Mouse (Mus musculus) lung, embryonic 15.5 days (tissue): Measurements from ENCODE around the gene Cst13. TPM values are rescaled to one million over a fixed set of nuclear protein-coding genes. Genes with fewer than 3 reads are reported as not detected.

ENCODE experiments used
- ATAC-seq: fragments of 200-750 bp; cut with Nextera tagmentation; 2 replicates; pipeline ENCODE4 v1.8.0; 2017; ENCODE audit warnings: moderate number of reproducible peaks, borderline replicate concordance; ENCODE audit not compliant: low FRiP score, low TSS enrichment; ENCODE audit errors: extremely low read depth
- H3K27ac ChIP-seq: fragments of 300-500 bp; sonication (generic); 2 replicates; pipeline ENCODE4 v1.5.1; 2015; ENCODE audit warnings: moderate library complexity, mild to moderate bottlenecking, inconsistent platforms
- H3K27me3 ChIP-seq: fragments of 300-500 bp; sonication (generic); 2 replicates; pipeline ENCODE4 v1.6.1; 2015; ENCODE audit warnings: inconsistent platforms
- H3K36me3 ChIP-seq: fragments of 300-500 bp; sonication (generic); 2 replicates; pipeline ENCODE4 v1.6.1; 2015; ENCODE audit warnings: inconsistent platforms
- H3K4me1 ChIP-seq: fragments of 300-500 bp; sonication (generic); 2 replicates; pipeline ENCODE4 v1.6.1; 2015; ENCODE audit warnings: inconsistent platforms
- H3K4me2 ChIP-seq: fragments of 300-500 bp; sonication (generic); 2 replicates; pipeline ENCODE4 v1.6.1; 2015; ENCODE audit warnings: inconsistent platforms, mild to moderate bottlenecking, moderate library complexity
- H3K4me3 ChIP-seq: fragments of 300-500 bp; sonication (generic); 2 replicates; pipeline ENCODE4 v1.5.1; 2015; ENCODE audit warnings: mild to moderate bottlenecking, inconsistent platforms
- H3K9ac ChIP-seq: fragments of 300-500 bp; sonication (generic); 2 replicates; pipeline ENCODE4 v1.6.1; 2015; ENCODE audit warnings: inconsistent platforms
- H3K9me3 ChIP-seq: fragments of 300-500 bp; sonication (generic); 2 replicates; pipeline ENCODE4 v1.6.1; 2016; ENCODE audit warnings: inconsistent platforms
- WGBS: fragments of 180-500 bp; shearing (Covaris S2); methylation state at CpG from one replicate; pipeline ENCODE4 v1.1.7; 2015; 5-methylcytosine and 5-hydroxymethylcytosine counted together
- polyA plus RNA-seq: library from polyadenylated mRNA; unstranded; fragments of >200 nt; fragmentation: Nextera tagmentation; extraction: Ambion mirVana; gene quantifications from 2 replicates; pipeline ENCODE4 v1.2.1, GENCODE M21; 2015

Cst13 gene
- polyA plus RNA-seq, 1 experiment from 2014 or later = not detected

- Histone ChIP-seq H3K27ac (peak overlapping the region; percentile 29; the same call in 1 of the 2 replicates), H3K4me1 (peaks cover 10% of the 10 kb centered on the region), H3K36me3 (no peaks in the 10 kb centered on the region), H3K9me3 (no peaks in the 10 kb centered on the region), H3K9ac (no peak overlapping the region), H3K27me3 (no peaks in the 10 kb centered on the region), H3K4me3 (no peak overlapping the region), H3K4me2 (peak overlapping the region; percentile 14; the same call in 1 of the 2 replicates)
- ATAC-seq = no peak; the same call in 1 of the 2 replicates
- WGBS = 34% methylated on average over 8 of the region's 8 CpGs
Observed at GRCm38 (mm10) chr2:148856630-148857400, 36.9 kb downstream of the Cst13 start.

- H3K9ac ChIP-seq = no peak overlapping the region
- H3K36me3 ChIP-seq = no peaks in the 10 kb centered on the region
- ATAC-seq = no peak
- no peaks in the 10 kb centered on the region for H3K27me3 ChIP-seq
- no peak overlapping the region for H3K27ac ChIP-seq
- 61% methylated on average over 4 of the region's 4 CpGs for WGBS
- no peak overlapping the region for H3K4me3 ChIP-seq
- peaks cover 10% of the 10 kb centered on the region for H3K4me1 ChIP-seq
- no peaks in the 10 kb centered on the region for H3K9me3 ChIP-seq
- no peak overlapping the region for H3K4me2 ChIP-seq
Observed at GRCm38 (mm10) chr2:148857506-148857905, 37.6 kb downstream of the Cst13 start.

- no peak overlapping the region for H3K9ac ChIP-seq
- no peaks in the 10 kb centered on the region for H3K27me3 ChIP-seq
- H3K27ac ChIP-seq = no peak overlapping the region
- H3K4me2 ChIP-seq = no peak overlapping the region
- no peak overlapping the region for H3K4me3 ChIP-seq
- H3K36me3 ChIP-seq = no peaks in the 10 kb centered on the region
- H3K4me1 ChIP-seq = peaks cover 10% of the 10 kb centered on the region
- H3K9me3 ChIP-seq = no peaks in the 10 kb centered on the region
- no peak for ATAC-seq
- 68% methylated on average over 4 of the region's 4 CpGs for WGBS
Observed at GRCm38 (mm10) chr2:148860993-148861392, 41.1 kb downstream of the Cst13 start.

GRCm38 (mm10) chr2:148861693-148862092 lies 41.8 kb downstream of the Cst13 start:
- no peaks in the 10 kb centered on the region for H3K27me3 ChIP-seq
- no peak overlapping the region for H3K9ac ChIP-seq
- no peak overlapping the region for H3K27ac ChIP-seq
- no peak overlapping the region for H3K4me2 ChIP-seq
- peaks cover 6% of the 10 kb centered on the region for H3K4me1 ChIP-seq
- H3K4me3 ChIP-seq = no peak overlapping the region
- no peaks in the 10 kb centered on the region for H3K36me3 ChIP-seq
- H3K9me3 ChIP-seq = no peaks in the 10 kb centered on the region
- no peak for ATAC-seq

- Histone ChIP-seq H3K36me3 (no peaks in the 10 kb centered on the region), H3K27ac (no peak within 1 kb of the TSS), H3K9me3 (no peaks in the 10 kb centered on the region), H3K27me3 (no peaks in the 10 kb centered on the region), H3K4me3 (no peak within 1 kb of the TSS), H3K9ac (no peak within 1 kb of the TSS), H3K4me1 (no peaks in the 10 kb centered on the region), H3K4me2 (no peak within 1 kb of the TSS)
- 0 out of 2 replicates have a peak, but pooled peaks have one; percentile 19 for ATAC-seq
- WGBS = 35% methylated on average over 2 of the region's 2 CpGs
Observed at GRCm38 (mm10) chr2:148864966-148865365, 45.1 kb downstream of the Cst13 start, which contains the start of gene 9230104L09Rik. 9230104L09Rik (minus strand) TSS chr2:148865038.

- Histone ChIP-seq H3K9ac (no peak overlapping the region), H3K4me2 (no peak overlapping the region), H3K4me1 (peaks cover 18% of the 10 kb centered on the region), H3K9me3 (no peaks in the 10 kb centered on the region), H3K4me3 (no peak overlapping the region), H3K36me3 (peaks cover 21% of the 10 kb centered on the region), H3K27ac (no peak overlapping the region), H3K27me3 (no peaks in the 10 kb centered on the region)
- no peak for ATAC-seq
- WGBS = 44% methylated on average over 1 of the region's 1 CpGs
Observed at GRCm38 (mm10) chr2:148868959-148869358, 49.1 kb downstream of the Cst13 start.

- H3K4me2 ChIP-seq = no peak overlapping the region
- peaks cover 26% of the 10 kb centered on the region for H3K4me1 ChIP-seq
- no peak overlapping the region for H3K27ac ChIP-seq
- H3K9me3 ChIP-seq = no peaks in the 10 kb centered on the region
- H3K27me3 ChIP-seq = no peaks in the 10 kb centered on the region
- no peak for ATAC-seq
- H3K36me3 ChIP-seq = peaks cover 21% of the 10 kb centered on the region
- 80% methylated on average over 3 of the region's 3 CpGs for WGBS
- H3K9ac ChIP-seq = no peak overlapping the region
- H3K4me3 ChIP-seq = no peak overlapping the region
Observed at GRCm38 (mm10) chr2:148870526-148870925, 50.6 kb downstream of the Cst13 start.

GRCm38 (mm10) chr2:148872860-148873259 lies 53.0 kb downstream of the Cst13 start:
- peaks cover 21% of the 10 kb centered on the region for H3K36me3 ChIP-seq
- peak overlapping the region; percentile 95; the same call in 1 of the 2 replicates for H3K9ac ChIP-seq
- WGBS = 31% methylated on average over 4 of the region's 4 CpGs
- ATAC-seq = no peak
- no peaks in the 10 kb centered on the region for H3K9me3 ChIP-seq
- H3K27ac ChIP-seq = peak overlapping the region; percentile 53
- peaks cover 42% of the 10 kb centered on the region for H3K4me1 ChIP-seq
- H3K4me3 ChIP-seq = peak overlapping the region; percentile 95
- H3K4me2 ChIP-seq = peak overlapping the region; percentile 80
- H3K27me3 ChIP-seq = no peaks in the 10 kb centered on the region

- Histone ChIP-seq H3K27me3 (no peaks in the 10 kb centered on the region), H3K27ac (peak overlapping the region; percentile 53; the same call in 1 of the 2 replicates), H3K4me3 (peak overlapping the region; percentile 95), H3K9me3 (no peaks in the 10 kb centered on the region), H3K4me2 (peak overlapping the region; percentile 80), H3K4me1 (peaks cover 46% of the 10 kb centered on the region), H3K9ac (peak overlapping the region; percentile 95), H3K36me3 (peaks cover 21% of the 10 kb centered on the region)
- peak; percentile 25; the same call in 1 of the 2 replicates for ATAC-seq
- 13% methylated on average over 3 of the region's 3 CpGs for WGBS
Observed at GRCm38 (mm10) chr2:148874224-148874616, 54.3 kb downstream of the Cst13 start.

GRCm38 (mm10) chr2:148874617-148875334 lies 54.9 kb downstream of the Cst13 start:
- WGBS = under 1% methylated on average over 34 of the region's 34 CpGs
- no peaks in the 10 kb centered on the region for H3K9me3 ChIP-seq
- peak; percentile 55 for ATAC-seq
- peak overlapping the region; percentile 97 for H3K27ac ChIP-seq
- peak overlapping the region; percentile 80 for H3K4me2 ChIP-seq
- H3K4me3 ChIP-seq = peak overlapping the region; percentile 95
- peaks cover 46% of the 10 kb centered on the region for H3K4me1 ChIP-seq
- H3K27me3 ChIP-seq = no peaks in the 10 kb centered on the region
- peak overlapping the region; percentile 95 for H3K9ac ChIP-seq
- H3K36me3 ChIP-seq = peaks cover 21% of the 10 kb centered on the region

- Histone ChIP-seq H3K27me3 (no peaks in the 10 kb centered on the region), H3K4me1 (peaks cover 46% of the 10 kb centered on the region), H3K36me3 (peaks cover 20% of the 10 kb centered on the region), H3K9me3 (no peaks in the 10 kb centered on the region), H3K9ac (peak within 1 kb of the TSS; percentile 95), H3K27ac (peak within 1 kb of the TSS; percentile 97), H3K4me2 (peak within 1 kb of the TSS; percentile 80), H3K4me3 (peak within 1 kb of the TSS; percentile 95)
- peak; percentile 94 for ATAC-seq
- WGBS = 0% methylated on average over 19 of the region's 19 CpGs
Observed at GRCm38 (mm10) chr2:148875335-148875811, 55.5 kb downstream of the Cst13 start, which contains the start of gene Cst3. Cst3 (minus strand) TSS chr2:148875692.
